Mouse (Mus musculus) left cerebral cortex, postnatal 36 days (tissue): Measurements from ENCODE around the gene Poc1a. TPM values are rescaled to one million over a fixed set of nuclear protein-coding genes. Genes with fewer than 3 reads are reported as not detected.
A peak's percentile ranks its signal among the peaks of the same experiment; 100 is the strongest.

Experiments
- DNase-seq, 2 experiments: peaks; one replicate each; pipeline ENCODE4 v3.0.0; 2021 to 2022; ENCODE audit warnings: low spot score in 2 of 2, mixed read lengths in 1 of 2
- intact Hi-C: fragments of 180-260 bp; cut with DNase I; formaldehyde crosslinking; loops from one replicate; pipeline ENCODE4 v1.15.1; 2025
- total RNA-seq, 2 experiments: library from RNA; stranded (reverse); gene quantifications; 2 replicates each; pipeline ENCODE4 v1.2.3; 2021

The Poc1a gene
- total RNA-seq, 2 experiments from 2014 or later: 22.0 to 26.4 TPM

GRCm38 (mm10) chr9:106262075-106262474 lies 18.8 kb upstream of the Poc1a start:
- DNase-seq: no peak
- intact Hi-C loops: no loop called here

GRCm38 (mm10) chr9:106263381-106263924 lies 17.4 kb upstream of the Poc1a start:
- no peak for DNase-seq
- intact Hi-C loops: no loop called here

DNA sequence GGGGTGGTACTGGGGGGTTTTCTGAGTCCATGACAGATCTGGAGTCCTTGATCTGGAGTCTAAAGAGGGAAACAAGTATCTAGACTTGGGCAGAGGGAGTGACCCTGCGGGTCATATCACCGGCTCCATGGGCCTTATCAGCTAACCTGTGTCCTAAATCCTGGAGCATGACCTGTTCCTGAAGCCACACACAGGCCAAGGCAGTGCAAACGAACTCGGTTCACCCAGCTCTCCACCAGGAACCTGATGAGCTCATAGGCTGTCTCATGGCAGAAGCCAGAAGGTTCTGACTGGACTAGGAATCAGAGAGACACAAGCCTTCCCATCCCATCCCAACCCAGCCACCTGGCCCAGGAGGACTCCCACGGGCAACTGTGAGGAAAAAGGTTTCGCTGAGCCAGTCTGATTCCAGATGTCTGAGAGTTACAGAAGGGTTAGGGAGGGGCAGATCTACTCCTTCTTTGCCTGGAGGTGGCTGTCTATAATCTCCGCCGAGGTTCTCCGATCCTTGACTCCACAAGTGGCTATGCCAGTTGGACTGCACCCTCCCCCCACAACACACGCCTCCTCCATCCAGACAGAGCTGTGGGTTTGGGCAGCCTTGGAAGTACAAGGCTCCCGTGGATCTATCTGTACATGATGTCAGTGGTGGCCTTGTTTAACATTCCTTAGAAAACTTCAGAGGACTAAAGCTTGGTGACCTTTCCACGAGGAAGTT lies 15.3 kb upstream of the Poc1a start:
- DNase-seq: no peak
- intact Hi-C loops: no loop called here

GRCm38 (mm10) chr9:106266936-106267657 lies 13.8 kb upstream of the Poc1a start:
- intact Hi-C loops: no loop called here
- DNase-seq: no peak

- intact Hi-C loops: no loop called here
- DNase-seq: no peak
Observed at GRCm38 (mm10) chr9:106268421-106268820, 12.4 kb upstream of the Poc1a start.

- intact Hi-C loops: no loop called here
- no peak for DNase-seq
Observed at GRCm38 (mm10) chr9:106269076-106269788, 11.6 kb upstream of the Poc1a start.

- intact Hi-C loops: no loop called here
- no peak for DNase-seq
Observed at GRCm38 (mm10) chr9:106269879-106270278, 11.0 kb upstream of the Poc1a start.

- intact Hi-C loops: no loop called here
- no peak for DNase-seq
Observed at GRCm38 (mm10) chr9:106270656-106271055, 10.2 kb upstream of the Poc1a start.

DNA sequence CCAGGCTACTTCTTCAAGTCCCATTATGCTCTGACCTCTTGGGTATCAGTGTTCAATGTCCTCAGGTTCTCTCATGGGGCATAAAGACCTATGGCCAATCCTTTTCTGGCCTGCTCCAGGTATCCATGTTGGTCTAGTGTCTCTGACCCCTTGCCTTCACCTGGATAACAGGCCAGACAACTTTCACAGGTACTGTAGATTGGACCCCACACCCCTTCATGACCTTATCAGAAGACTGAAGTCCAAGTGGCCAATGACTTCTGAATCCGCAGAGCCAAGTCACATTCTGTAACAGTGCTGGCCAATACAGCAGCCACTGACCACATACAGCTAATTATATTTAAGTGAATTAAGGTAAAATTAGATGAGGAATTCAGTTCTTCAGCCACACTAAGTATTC lies 8.6 kb upstream of the Poc1a start:
- no peak for DNase-seq
- intact Hi-C loops: no loop called here

DNA sequence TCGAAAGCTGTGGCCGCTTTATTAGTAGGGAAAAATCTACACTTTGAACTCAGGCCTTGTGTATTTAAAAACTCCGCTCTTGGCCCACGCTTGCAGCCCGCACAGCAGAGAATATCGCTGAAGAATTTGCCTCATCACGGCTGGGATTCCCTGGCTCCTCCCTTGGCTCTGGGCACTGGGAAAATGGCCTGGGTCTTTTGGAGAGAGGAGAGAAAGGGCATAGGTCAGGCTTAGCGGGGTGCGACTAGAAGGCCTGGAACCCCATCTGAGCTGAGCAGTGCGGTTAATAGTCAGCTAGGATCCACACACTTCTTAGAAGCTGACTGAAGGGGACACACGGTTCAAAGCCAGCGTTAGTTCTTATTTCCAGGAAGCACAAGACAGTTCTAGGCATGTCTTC lies 7.6 kb upstream of the Poc1a start:
- no peak for DNase-seq
- intact Hi-C loops: no loop called here

- DNase-seq: no peak
- intact Hi-C loops: no loop called here
Observed at GRCm38 (mm10) chr9:106273791-106274190, 7.1 kb upstream of the Poc1a start.

DNA sequence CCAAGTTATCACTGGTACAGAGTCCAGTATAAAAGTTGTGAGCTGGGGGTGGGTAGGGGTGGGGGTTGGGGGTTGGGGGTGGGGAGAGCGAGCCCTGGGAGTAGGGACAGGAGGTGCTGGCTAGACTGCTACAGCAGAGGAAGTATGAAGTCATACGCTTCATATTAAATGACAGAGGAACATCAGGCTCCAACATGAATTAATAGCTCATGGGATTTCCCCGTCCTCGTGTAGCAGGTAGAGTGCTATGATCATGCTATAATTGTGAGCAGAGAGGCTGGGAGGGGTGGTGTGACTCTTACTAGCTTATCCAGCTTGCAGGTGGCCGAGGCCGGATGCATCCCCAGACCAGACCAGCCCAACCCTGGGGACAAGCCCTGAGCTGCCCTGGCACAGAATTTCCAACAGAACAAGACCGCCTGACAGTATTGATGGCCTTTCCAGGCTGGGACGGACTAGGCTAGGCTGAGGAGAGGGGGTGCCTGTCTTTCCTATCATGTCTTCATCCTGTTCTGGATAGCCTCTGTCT lies 6.1 kb upstream of the Poc1a start:
- DNase-seq: no peak
- intact Hi-C loops: no loop called here

- intact Hi-C loops: no loop called here
- DNase-seq: no peak
Observed at GRCm38 (mm10) chr9:106275806-106276205, 5.1 kb upstream of the Poc1a start.

DNA sequence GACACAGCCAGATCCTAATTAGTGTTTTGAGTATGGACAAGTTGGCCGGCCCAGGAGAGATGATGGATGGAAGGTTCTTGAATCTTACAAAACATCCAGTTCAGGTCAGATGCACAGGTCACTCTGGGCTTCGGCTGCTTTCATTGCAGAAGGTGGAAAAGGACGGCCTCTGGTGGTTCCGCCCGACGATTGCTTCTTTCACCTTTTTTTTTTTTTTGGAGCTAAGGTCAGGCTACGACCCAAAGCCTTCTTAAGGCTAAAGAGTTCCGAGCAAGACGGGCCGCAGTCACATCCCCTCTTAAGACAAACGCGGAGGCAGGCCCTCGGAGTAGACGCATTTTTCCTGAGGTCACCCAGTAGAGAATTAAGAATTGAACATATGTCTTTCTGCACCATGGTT lies 475 bp upstream of the Poc1a start:
- peak in 1 of 2 experiments; percentile 31 for DNase-seq
- intact Hi-C loops: loop anchor here (5.0 kb wide), 1 partner anchor 63 kb away; no protein-coding TSS in a partner anchor

DNA sequence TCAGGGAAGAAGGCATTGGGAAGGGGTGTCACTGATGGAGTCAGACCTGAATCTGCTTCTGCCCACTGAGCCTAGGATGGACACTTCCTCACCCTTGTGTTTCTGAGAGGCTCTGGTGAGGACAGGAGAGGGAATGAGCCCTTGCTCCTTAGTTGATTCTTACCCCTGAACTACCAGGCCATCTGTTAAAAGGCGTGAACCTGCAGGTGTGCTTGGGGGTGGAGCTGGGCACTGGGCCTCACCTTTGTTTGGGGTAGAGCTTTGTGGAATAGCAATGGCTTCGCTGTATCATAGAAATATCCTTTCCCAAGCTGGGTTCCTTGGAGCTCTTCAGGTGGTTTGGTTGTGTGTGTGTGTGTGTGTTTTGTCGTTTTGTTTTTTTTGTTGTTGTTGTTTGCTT lies 1.2 kb downstream of the Poc1a start:
- intact Hi-C loops: loop anchor here (5.0 kb wide), 1 partner anchor 65 kb away; no protein-coding TSS in a partner anchor
- no peak for DNase-seq

DNA sequence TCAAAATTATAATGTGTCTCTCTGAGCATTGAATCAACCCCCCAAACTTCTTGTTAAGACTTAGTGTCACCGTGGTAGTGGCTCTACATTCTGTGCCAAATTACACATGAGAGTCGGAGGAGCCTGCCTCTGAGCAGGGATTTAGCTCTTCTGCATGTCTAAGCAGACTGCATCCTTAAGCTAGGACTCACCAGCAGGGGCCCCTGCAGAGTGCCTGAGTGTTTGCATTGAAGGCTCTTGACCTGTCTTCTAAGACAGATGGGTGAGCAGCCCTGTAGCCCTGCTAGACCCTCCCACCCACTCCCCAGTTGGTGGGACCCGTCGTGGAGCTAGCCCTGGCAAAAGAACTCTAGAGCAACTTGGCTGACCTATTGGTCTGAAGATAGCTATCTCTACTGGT lies 6.3 kb downstream of the Poc1a start:
- DNase-seq: no peak
- intact Hi-C loops: loop anchor here (5.0 kb wide), 1 partner anchor 190 kb away; the partner anchor contains the start of genes Parp3 and Rrp9

GRCm38 (mm10) chr9:106288864-106289263 lies 8.0 kb downstream of the Poc1a start:
- peak; percentile 82 to 83 for DNase-seq
- intact Hi-C loops: loop anchor here (1.0 to 5.0 kb wide), 2 partner anchors 132 to 188 kb away; partner anchors contain the start of genes Parp3 and Rrp9

DNA sequence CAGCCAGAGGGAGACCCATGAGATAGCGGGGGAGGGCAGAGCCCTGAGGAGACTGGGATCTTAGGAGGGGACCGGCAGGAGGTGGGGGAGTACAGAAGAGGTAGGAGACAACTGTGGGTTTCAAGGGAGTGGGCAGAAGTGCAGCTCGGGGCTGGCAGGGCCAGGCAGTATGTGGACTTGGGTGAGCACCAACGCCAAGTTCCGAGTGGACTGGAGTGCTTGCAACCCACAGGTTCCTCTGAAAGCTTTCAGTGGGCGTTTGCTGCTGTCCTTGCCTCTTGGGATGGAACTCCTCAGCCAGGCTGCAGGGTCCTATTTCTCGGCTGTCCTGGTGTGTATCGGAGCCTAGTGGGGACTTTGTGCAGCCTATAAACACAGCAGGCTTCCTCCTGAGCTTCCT lies 9.0 kb downstream of the Poc1a start:
- peak; percentile 39 to 60 for DNase-seq

DNA sequence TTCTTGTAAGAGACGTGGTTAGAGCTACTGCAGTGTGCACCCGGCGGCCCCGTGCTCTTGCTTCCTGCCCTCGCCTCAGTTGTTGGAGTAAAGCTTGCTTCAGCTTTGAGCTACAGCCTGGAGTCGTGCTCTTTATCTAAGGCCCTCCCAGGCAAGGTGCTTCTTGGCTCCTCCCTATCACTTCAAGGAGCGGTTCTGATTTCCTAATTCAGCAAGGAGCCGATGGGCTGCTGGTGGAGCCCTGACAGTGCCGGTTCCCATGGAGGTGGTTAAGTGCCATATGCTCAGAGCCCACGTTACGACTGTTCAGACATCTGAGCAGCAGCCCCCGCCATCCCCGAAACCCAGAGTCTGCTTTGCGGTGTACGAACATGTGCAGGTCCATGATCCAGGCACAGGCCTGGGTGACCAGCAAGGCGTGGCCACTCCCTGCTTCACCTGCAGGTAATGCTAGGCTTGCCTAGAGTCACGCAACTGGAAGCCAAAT lies 9.8 kb downstream of the Poc1a start:
- intact Hi-C loops: no loop called here
- DNase-seq: peak; percentile 84 to 87

More for the DNA sequence above, 9.0 kb downstream of the Poc1a start:
- intact Hi-C loops: loop anchor here (1.0 to 5.0 kb wide), 2 partner anchors 131 to 187 kb away; partner anchors contain the start of genes Parp3 and Rrp9
